Mouse (Mus musculus) CH12.LX (cell line): ENCODE results near the gene Adra2a. TPM values are rescaled to one million over a fixed set of nuclear protein-coding genes. Genes with fewer than 3 reads are reported as not detected.

ENCODE experiments used
- DNase-seq: peaks from one replicate; pipeline ENCODE4 v3.0.0-alpha.2; 2013; ENCODE audit errors: extremely low read depth
- H3K27ac ChIP-seq: 2 replicates; pipeline ENCODE4 v1.5.1; 2012; ENCODE audit warnings: low read depth, mild to moderate bottlenecking, control low read depth, moderate library complexity; ENCODE audit not compliant: insufficient read depth
- H3K27me3 ChIP-seq: replicated peaks from 2 replicates; pipeline ENCODE3; 2012; ENCODE audit warnings: inconsistent platforms
- H3K36me3 ChIP-seq, 2 experiments: replicated peaks in 1 of 2; 2 replicates each; pipeline versions ENCODE3 to v1.6.1; 2012; ENCODE audit warnings: inconsistent platforms in 1 of 2, low read length in 1 of 2, mild to moderate bottlenecking in 1 of 2, mixed read lengths in 1 of 2, moderate library complexity in 1 of 2; ENCODE audit not compliant: control insufficient read depth in 1 of 2, insufficient read depth in 1 of 2
- H3K4me1 ChIP-seq, 2 experiments: 2 replicates each; pipeline ENCODE4 v1.6.1; 2012; ENCODE audit warnings: inconsistent platforms in 1 of 2, moderate library complexity in 1 of 2; ENCODE audit not compliant: insufficient read depth in 2 of 2, control insufficient read depth in 1 of 2
- H3K4me2 ChIP-seq: 2 replicates; pipeline ENCODE4 v1.6.1; 2012; ENCODE audit warnings: low read depth, mild to moderate bottlenecking, control low read depth; ENCODE audit not compliant: poor library complexity, insufficient read depth, severe bottlenecking
- H3K4me3 ChIP-seq, 3 experiments: fragments of 150-350 bp in 1 of 3; sonication (generic) in 1 of 3; replicated peaks in 1 of 3; 2 replicates each; pipeline versions ENCODE3 to v1.5.1; 2011 to 2012; ENCODE audit warnings: low read depth in 2 of 3, low read length in 2 of 3, mild to moderate bottlenecking in 2 of 3, moderate library complexity in 2 of 3, control low read depth in 1 of 3, improper control_type of control experiment in 1 of 3, inconsistent platforms in 1 of 3, mixed read lengths in 1 of 3; ENCODE audit not compliant: poor library complexity in 1 of 3
- H3K79me2 ChIP-seq: replicated peaks from 2 replicates; pipeline ENCODE4 v1.6.1; 2012; ENCODE audit warnings: mild to moderate bottlenecking, moderate library complexity; ENCODE audit not compliant: control insufficient read depth, poor library complexity, insufficient read depth, severe bottlenecking; ENCODE audit errors: extremely low read depth
- H3K9ac ChIP-seq: 2 replicates; pipeline ENCODE4 v1.6.1; 2012; ENCODE audit warnings: low read depth, mild to moderate bottlenecking, control low read depth, moderate library complexity; ENCODE audit not compliant: insufficient read depth
- H3K9me3 ChIP-seq: replicated peaks from 2 replicates; pipeline ENCODE3; 2012; ENCODE audit warnings: low read length, inconsistent platforms, mixed read lengths
- CHD1 ChIP-seq: IDR thresholded peaks from 2 replicates; pipeline ENCODE4 v1.6.1; 2012; ENCODE audit warnings: low read depth, low read length, improper control_type of control experiment, inconsistent platforms
- CHD2 ChIP-seq: IDR thresholded peaks from 2 replicates; pipeline ENCODE4 v1.6.1; 2011; ENCODE audit warnings: low read length, improper control_type of control experiment
- E2F4 ChIP-seq: IDR thresholded peaks from 2 replicates; pipeline ENCODE4 v1.6.1; 2011; ENCODE audit warnings: low read depth, low read length, improper control_type of control experiment; ENCODE audit not compliant: insufficient replicate concordance
- ELF1 ChIP-seq: IDR thresholded peaks from 2 replicates; pipeline ENCODE4 v1.6.1; 2014; ENCODE audit warnings: low read depth, mild to moderate bottlenecking, inconsistent platforms, low read length, improper control_type of control experiment
- EP300 ChIP-seq: IDR thresholded peaks from 2 replicates; pipeline ENCODE4 v1.6.1; 2011; ENCODE audit warnings: low read length, improper control_type of control experiment
- ETS1 ChIP-seq: conservative IDR thresholded peaks from 2 replicates; pipeline ENCODE4 v1.6.1; 2012; ENCODE audit warnings: low read depth, mild to moderate bottlenecking, inconsistent platforms, low read length, improper control_type of control experiment, moderate library complexity
- HCFC1 ChIP-seq: IDR thresholded peaks from 2 replicates; pipeline ENCODE4 v1.6.1; 2012; ENCODE audit warnings: low read depth, mild to moderate bottlenecking, inconsistent platforms, low read length, improper control_type of control experiment
- JUN ChIP-seq: IDR thresholded peaks from 2 replicates; pipeline ENCODE4 v1.6.1; 2011; ENCODE audit warnings: low read depth, mild to moderate bottlenecking, low read length, improper control_type of control experiment, moderate library complexity; ENCODE audit not compliant: insufficient read depth
- JUND ChIP-seq: conservative IDR thresholded peaks from 2 replicates; pipeline ENCODE4 v1.6.1; 2011; ENCODE audit warnings: low read depth, low read length, improper control_type of control experiment
- MAZ ChIP-seq: IDR thresholded peaks from 2 replicates; pipeline ENCODE4 v1.6.1; 2012; ENCODE audit warnings: low read depth, mild to moderate bottlenecking, inconsistent platforms, low read length, improper control_type of control experiment, moderate library complexity
- MXI1 ChIP-seq: IDR thresholded peaks from 2 replicates; pipeline ENCODE4 v1.6.1; 2011; ENCODE audit warnings: mild to moderate bottlenecking, low read depth, low read length, improper control_type of control experiment
- MYC ChIP-seq: IDR thresholded peaks from 2 replicates; pipeline ENCODE4 v1.6.1; 2011; ENCODE audit warnings: low read depth, mild to moderate bottlenecking, improper control_type of control experiment, low read length
- NRF1 ChIP-seq: IDR thresholded peaks from 2 replicates; pipeline ENCODE4 v1.6.1; 2014; ENCODE audit warnings: low read depth, mild to moderate bottlenecking, inconsistent platforms, low read length, improper control_type of control experiment, moderate library complexity
- RAD21 ChIP-seq: IDR thresholded peaks from 2 replicates; pipeline ENCODE4 v1.6.1; 2011; ENCODE audit warnings: low read depth, mild to moderate bottlenecking, low read length, improper control_type of control experiment, moderate library complexity
- RCOR1 ChIP-seq: conservative IDR thresholded peaks from 2 replicates; pipeline ENCODE4 v1.6.1; 2012; ENCODE audit warnings: low read depth, mild to moderate bottlenecking, inconsistent platforms, low read length, improper control_type of control experiment
- SMC3 ChIP-seq: IDR thresholded peaks from 2 replicates; pipeline ENCODE4 v1.6.1; 2011; ENCODE audit warnings: low read depth, low read length, improper control_type of control experiment
- TBP ChIP-seq: conservative IDR thresholded peaks from 2 replicates; pipeline ENCODE4 v1.6.1; 2011; ENCODE audit warnings: low read depth, low read length, improper control_type of control experiment
- TCF12 ChIP-seq: IDR thresholded peaks from 2 replicates; pipeline ENCODE4 v1.6.1; 2014; ENCODE audit warnings: low read depth, mild to moderate bottlenecking, inconsistent platforms, low read length, improper control_type of control experiment
- UBTF ChIP-seq: IDR thresholded peaks from 2 replicates; pipeline ENCODE4 v1.6.1; 2012; ENCODE audit warnings: low read depth, mild to moderate bottlenecking, inconsistent platforms, low read length, improper control_type of control experiment, moderate library complexity
- USF1 ChIP-seq: IDR thresholded peaks from 2 replicates; pipeline ENCODE4 v1.6.1; 2014; ENCODE audit warnings: low read depth, mild to moderate bottlenecking, inconsistent platforms, low read length, improper control_type of control experiment
- ZKSCAN1 ChIP-seq: IDR thresholded peaks from 2 replicates; pipeline ENCODE4 v1.6.1; 2012; ENCODE audit warnings: low read depth, inconsistent platforms, low read length, improper control_type of control experiment, borderline replicate concordance
- ZMIZ1 ChIP-seq: IDR thresholded peaks from 2 replicates; pipeline ENCODE4 v1.6.1; 2012; ENCODE audit warnings: low read depth, mild to moderate bottlenecking, inconsistent platforms, low read length, improper control_type of control experiment
- ZNF384 ChIP-seq: IDR thresholded peaks from 2 replicates; pipeline ENCODE4 v1.6.1; 2012; ENCODE audit warnings: low read depth, low read length, improper control_type of control experiment, inconsistent platforms
- dilution Hi-C: fragments of 300-500 bp; cut with MboI; formaldehyde crosslinking; loops from 2 replicates; pipeline ENCODE4 v1.14.3; 2020; ENCODE audit warnings: low sequenced_read_pairs; ENCODE audit not compliant: extremely low pct_unique_long_range_greater_than_20kb, extremely low pct_ligation_motif_present
- in situ Hi-C: fragments of 300-500 bp; cut with MboI; formaldehyde crosslinking; loops from 3 replicates; pipeline ENCODE4 v1.14.3; 2019; ENCODE audit warnings: low sequenced_read_pairs, low pct_ligation_motif_present, low pct_unique_long_range_greater_than_20kb, mixed read lengths
- polyA plus RNA-seq: library from polyadenylated mRNA; unstranded; fragments of >175 nt; gene quantifications from 2 replicates; pipeline ENCODE4 v1.2.1, GENCODE M21; 2012; ENCODE audit warnings: low read depth; ENCODE audit not compliant: insufficient read length
- total RNA-seq, 2 experiments: library from RNA; depleted of rRNA; stranded (reverse); fragments of 300-350 nt in 1 of 2; fragments of >200 nt in 1 of 2; gene quantifications; 2 replicates each; pipeline ENCODE4 v1.2.3; 2012 to 2014

The Adra2a gene
- total and polyA plus RNA-seq, 3 experiments, result 0.04 to 0.07 TPM; not detected in 1

GRCm38 (mm10) chr19:54076362-54077349 is 32.7 kb downstream of the Adra2a start:
- dilution Hi-C loops (no loop called here), in situ Hi-C loops (no loop called here)
- H3K4me3 ChIP-seq, result no peak overlapping the region
- H3K4me2 ChIP-seq, result peak overlapping the region; percentile 76
- TF ChIP-seq UBTF, result no peak
- TF ChIP-seq MYC, result no peak
- TF ChIP-seq USF1, result no peak
- no peak for TF ChIP-seq JUND
- TF ChIP-seq JUN, result no peak
- no peak for TF ChIP-seq CHD2
- no peak; the same call in 1 of the 2 replicates for TF ChIP-seq RAD21
- no peak for TF ChIP-seq E2F4
- no peak for TF ChIP-seq ZKSCAN1
- TF ChIP-seq ZMIZ1, result no peak
- no peak for TF ChIP-seq MAZ
- no peak for TF ChIP-seq ELF1
- TF ChIP-seq TCF12, result no peak
- no peak for TF ChIP-seq NRF1
- no peak for TF ChIP-seq HCFC1
- TF ChIP-seq CHD1, result no peak
- no peak for TF ChIP-seq ZNF384
- TF ChIP-seq, all 38 proteins: peak for 0
- no peaks in the 10 kb centered on the region for H3K27me3 ChIP-seq
- H3K79me2 ChIP-seq, result no peaks in the 10 kb centered on the region
- H3K9me3 ChIP-seq, result no peaks in the 10 kb centered on the region
- no peak for DNase-seq
- H3K27ac ChIP-seq, result no peak overlapping the region
- no peak overlapping the region for H3K9ac ChIP-seq
- H3K4me1 ChIP-seq, result peaks cover 6 to 40% of the 10 kb centered on the region in 2 experiments; a peak in 3 of 4 replicates
- H3K36me3 ChIP-seq, result no peaks in the 10 kb centered on the region

- in situ Hi-C loops, result no loop called here
- Histone ChIP-seq H3K4me3 (no peak overlapping the region), H3K9ac (no peak overlapping the region), H3K36me3 (no peaks in the 10 kb centered on the region), H3K4me2 (no peak overlapping the region)
- no peak for DNase-seq
- TF ChIP-seq SMC3, result no peak
- TF ChIP-seq MXI1, result no peak
- no peak for TF ChIP-seq CHD1
- no peak for TF ChIP-seq TCF12
- no peak for TF ChIP-seq ELF1
- TF ChIP-seq CHD2, result no peak
- no peak for TF ChIP-seq RCOR1
- no peak for TF ChIP-seq TBP
- TF ChIP-seq ETS1, result no peak
- no peak for TF ChIP-seq EP300
- TF ChIP-seq, all 38 proteins: peak for 0
- no peaks in the 10 kb centered on the region for H3K27me3 ChIP-seq
- H3K79me2 ChIP-seq, result no peaks in the 10 kb centered on the region
- no peak overlapping the region for H3K27ac ChIP-seq
- H3K9me3 ChIP-seq, result no peaks in the 10 kb centered on the region
- H3K4me1 ChIP-seq, result peaks cover 6 to 31% of the 10 kb centered on the region in 2 experiments; a peak in 3 of 4 replicates
- dilution Hi-C loops, result no loop called here
Observed at GRCm38 (mm10) chr19:54081303-54081702, 37.4 kb downstream of the Adra2a start.
